Mouse (Mus musculus): ENCODE results near the gene Arid3b. TPM values are rescaled to one million over a fixed set of nuclear protein-coding genes. Genes with fewer than 3 reads are reported as not detected.
"Not testable (repeated sequence)": the region's sequence is repeated elsewhere in the genome, so short reads cannot be mapped to it uniquely, and the experiment has no call there.

Gene Arid3b
- 68.0 and 70.3 TPM in 2 replicates for polyA plus RNA-seq (2012; rRNA removed)

- under 1% methylated on average over 45 of the region's 45 CpGs for WGBS
- Histone ChIP-seq H3K4me1 (replicated peaks; ENCODE audit: control insufficient read depth, insufficient read depth, low read length) (peaks cover 19% of the 10 kb centered on the region), H3K4me3 (ENCODE audit: control insufficient read depth, insufficient read depth, low read length) (peak within 1 kb of the TSS; percentile 63), H3K27me3 (ENCODE audit: control insufficient read depth, insufficient read depth, low read length) (no peaks in the 10 kb centered on the region), H3K27ac (ENCODE audit: control insufficient read depth, insufficient read depth, low read length) (peak within 1 kb of the TSS; percentile 25), H3K36me3 (ENCODE audit: control insufficient read depth, insufficient read depth, low read length) (0 out of 2 replicates have a peak, but pooled peaks cover 6% of the 10 kb centered on the region)
- TF ChIP-seq CTCF (IDR thresholded peaks at IDR 0.05; ENCODE audit: borderline replicate concordance, control insufficient read depth, extremely low read depth, insufficient read depth, low read length, poor library complexity) (0 out of 2 replicates have a peak, but pooled peaks have one; percentile 43), POLR2A (IDR thresholded peaks at IDR 0.05; ENCODE audit: control insufficient read depth, extremely low read depth, insufficient read depth, low read length, poor library complexity) (peak; percentile 88; the same call in 1 of the 2 replicates)
- peak; percentile 91 for DNase-seq
Measured at GRCm38 (mm10) chr9:57836581-57837170, at the start of gene Arid3b. Gene Arid3b, minus strand, starts transcription at chr9:57836793.

- Histone ChIP-seq H3K27ac (ENCODE audit: control insufficient read depth, insufficient read depth, low read length) (no peak overlapping the region), H3K27me3 (ENCODE audit: control insufficient read depth, insufficient read depth, low read length) (no peaks in the 10 kb centered on the region), H3K4me1 (replicated peaks; ENCODE audit: control insufficient read depth, insufficient read depth, low read length) (no peaks in the 10 kb centered on the region; the same call in 1 of the 2 replicates), H3K4me3 (ENCODE audit: control insufficient read depth, insufficient read depth, low read length) (no peak overlapping the region), H3K36me3 (ENCODE audit: control insufficient read depth, insufficient read depth, low read length) (no peaks in the 10 kb centered on the region)
- no peak for DNase-seq
- WGBS: 95% methylated on average over 1 of the region's 1 CpGs
- TF ChIP-seq POLR2A (IDR thresholded peaks at IDR 0.05; ENCODE audit: control insufficient read depth, extremely low read depth, insufficient read depth, low read length, poor library complexity): no peak
- TF ChIP-seq CTCF (IDR thresholded peaks at IDR 0.05; ENCODE audit: borderline replicate concordance, control insufficient read depth, extremely low read depth, insufficient read depth, low read length, poor library complexity): no peak
Measured at GRCm38 (mm10) chr9:57883413-57883812, 46.8 kb upstream of the Arid3b start.

GRCm38 (mm10) chr9:57881781-57882180 lies 45.2 kb upstream of the Arid3b start:
- DNase-seq: not testable (repeated sequence)

GRCm38 (mm10) chr9:57880278-57880677 lies 43.7 kb upstream of the Arid3b start:
- Histone ChIP-seq H3K4me3 (ENCODE audit: control insufficient read depth, insufficient read depth, low read length) (no peak overlapping the region), H3K27me3 (ENCODE audit: control insufficient read depth, insufficient read depth, low read length) (no peaks in the 10 kb centered on the region), H3K4me1 (replicated peaks; ENCODE audit: control insufficient read depth, insufficient read depth, low read length) (no peaks in the 10 kb centered on the region), H3K27ac (ENCODE audit: control insufficient read depth, insufficient read depth, low read length) (no peak overlapping the region), H3K36me3 (ENCODE audit: control insufficient read depth, insufficient read depth, low read length) (no peaks in the 10 kb centered on the region)
- DNase-seq: no peak
- TF ChIP-seq CTCF (IDR thresholded peaks at IDR 0.05; ENCODE audit: borderline replicate concordance, control insufficient read depth, extremely low read depth, insufficient read depth, low read length, poor library complexity): no peak
- no peak for TF ChIP-seq POLR2A (IDR thresholded peaks at IDR 0.05; ENCODE audit: control insufficient read depth, extremely low read depth, insufficient read depth, low read length, poor library complexity)
- 30% methylated on average over 4 of the region's 4 CpGs for WGBS

More at GRCm38 (mm10) chr9:57881781-57882180, 45.2 kb upstream of the Arid3b start:
- H3K27ac ChIP-seq (ENCODE audit: control insufficient read depth, insufficient read depth, low read length); H3K36me3 ChIP-seq (ENCODE audit: control insufficient read depth, insufficient read depth, low read length); H3K27me3 ChIP-seq (ENCODE audit: control insufficient read depth, insufficient read depth, low read length); H3K4me3 ChIP-seq (ENCODE audit: control insufficient read depth, insufficient read depth, low read length); H3K4me1 ChIP-seq (replicated peaks; ENCODE audit: control insufficient read depth, insufficient read depth, low read length): not testable (repeated sequence)
- 44% methylated on average over 2 of the region's 2 CpGs for WGBS

- Histone ChIP-seq H3K4me3 (ENCODE audit: control insufficient read depth, insufficient read depth, low read length) (no peak overlapping the region), H3K36me3 (ENCODE audit: control insufficient read depth, insufficient read depth, low read length) (no peaks in the 10 kb centered on the region), H3K4me1 (replicated peaks; ENCODE audit: control insufficient read depth, insufficient read depth, low read length) (no peaks in the 10 kb centered on the region), H3K27ac (ENCODE audit: control insufficient read depth, insufficient read depth, low read length) (no peak overlapping the region), H3K27me3 (ENCODE audit: control insufficient read depth, insufficient read depth, low read length) (no peaks in the 10 kb centered on the region)
- WGBS: 69% methylated on average over 3 of the region's 3 CpGs
- DNase-seq: no peak
- no peak for TF ChIP-seq POLR2A (IDR thresholded peaks at IDR 0.05; ENCODE audit: control insufficient read depth, extremely low read depth, insufficient read depth, low read length, poor library complexity)
- TF ChIP-seq CTCF (IDR thresholded peaks at IDR 0.05; ENCODE audit: borderline replicate concordance, control insufficient read depth, extremely low read depth, insufficient read depth, low read length, poor library complexity): no peak
Measured at GRCm38 (mm10) chr9:57879213-57879612, 42.6 kb upstream of the Arid3b start.

GRCm38 (mm10) chr9:57874994-57875393 lies 38.4 kb upstream of the Arid3b start:
- Histone ChIP-seq H3K4me1 (replicated peaks; ENCODE audit: control insufficient read depth, insufficient read depth, low read length) (no peaks in the 10 kb centered on the region), H3K36me3 (ENCODE audit: control insufficient read depth, insufficient read depth, low read length) (no peaks in the 10 kb centered on the region), H3K4me3 (ENCODE audit: control insufficient read depth, insufficient read depth, low read length) (no peak overlapping the region), H3K27ac (ENCODE audit: control insufficient read depth, insufficient read depth, low read length) (no peak overlapping the region), H3K27me3 (ENCODE audit: control insufficient read depth, insufficient read depth, low read length) (no peaks in the 10 kb centered on the region)
- 76% methylated on average over 3 of the region's 3 CpGs for WGBS
- TF ChIP-seq CTCF (IDR thresholded peaks at IDR 0.05; ENCODE audit: borderline replicate concordance, control insufficient read depth, extremely low read depth, insufficient read depth, low read length, poor library complexity) (no peak), POLR2A (IDR thresholded peaks at IDR 0.05; ENCODE audit: control insufficient read depth, extremely low read depth, insufficient read depth, low read length, poor library complexity) (no peak)
- DNase-seq: no peak

- 57% methylated on average over 5 of the region's 5 CpGs for WGBS
- TF ChIP-seq CTCF (IDR thresholded peaks at IDR 0.05; ENCODE audit: borderline replicate concordance, control insufficient read depth, extremely low read depth, insufficient read depth, low read length, poor library complexity) (no peak), POLR2A (IDR thresholded peaks at IDR 0.05; ENCODE audit: control insufficient read depth, extremely low read depth, insufficient read depth, low read length, poor library complexity) (no peak)
- Histone ChIP-seq H3K36me3 (ENCODE audit: control insufficient read depth, insufficient read depth, low read length) (no peaks in the 10 kb centered on the region), H3K27ac (ENCODE audit: control insufficient read depth, insufficient read depth, low read length) (no peak overlapping the region), H3K4me1 (replicated peaks; ENCODE audit: control insufficient read depth, insufficient read depth, low read length) (no peaks in the 10 kb centered on the region), H3K27me3 (ENCODE audit: control insufficient read depth, insufficient read depth, low read length) (no peaks in the 10 kb centered on the region), H3K4me3 (ENCODE audit: control insufficient read depth, insufficient read depth, low read length) (no peak overlapping the region)
- DNase-seq: no peak
Measured at GRCm38 (mm10) chr9:57874134-57874533, 37.5 kb upstream of the Arid3b start.
